Mouse (Mus musculus) midbrain, postnatal 0 days (tissue): ENCODE results near the gene Stoml1. TPM values are rescaled to one million over a fixed set of nuclear protein-coding genes. Genes with fewer than 3 reads are reported as not detected.

Experiments
- ATAC-seq: fragments of 200-750 bp; cut with Nextera tagmentation; 2 replicates; pipeline ENCODE4 v1.8.0; 2017; ENCODE audit warnings: moderate number of reproducible peaks, mild to moderate bottlenecking, moderate TSS enrichment, moderate library complexity; ENCODE audit not compliant: low FRiP score
- DNase-seq: peaks from one replicate; pipeline ENCODE4 v3.0.0-alpha.2; 2015; ENCODE audit warnings: low spot score
- H3K27ac ChIP-seq: fragments of 300-500 bp; sonication (generic); 2 replicates; pipeline ENCODE4 v1.5.1; 2014; ENCODE audit warnings: low read depth, mild to moderate bottlenecking, low read length, mixed read lengths
- H3K27me3 ChIP-seq: fragments of 300-500 bp; sonication (generic); 2 replicates; pipeline ENCODE4 v1.6.1; 2014; ENCODE audit warnings: low read length, control low read depth, mixed read lengths; ENCODE audit not compliant: insufficient read depth
- H3K36me3 ChIP-seq: fragments of 300-500 bp; sonication (generic); 2 replicates; pipeline ENCODE4 v1.6.1; 2014; ENCODE audit warnings: low read length, control low read depth, mixed read lengths; ENCODE audit not compliant: insufficient read depth
- H3K4me1 ChIP-seq: fragments of 300-500 bp; sonication (generic); 2 replicates; pipeline ENCODE4 v1.6.1; 2014; ENCODE audit warnings: mild to moderate bottlenecking, control low read depth, antibody characterized with exemption, low read length, mixed read lengths; ENCODE audit not compliant: insufficient read depth
- H3K4me2 ChIP-seq: fragments of 300-500 bp; sonication (generic); 2 replicates; pipeline ENCODE4 v1.6.1; 2014; ENCODE audit warnings: low read depth, mild to moderate bottlenecking, low read length, mixed read lengths; ENCODE audit not compliant: poor library complexity, severe bottlenecking
- H3K4me3 ChIP-seq: fragments of 300-500 bp; sonication (generic); 2 replicates; pipeline ENCODE4 v1.5.1; 2014; ENCODE audit warnings: low read depth, mild to moderate bottlenecking, low read length, moderate library complexity
- H3K9ac ChIP-seq: fragments of 300-500 bp; sonication (generic); replicated peaks from 2 replicates; pipeline ENCODE4 v1.6.1; 2014; ENCODE audit warnings: mild to moderate bottlenecking, low read length, moderate library complexity, mixed read lengths; ENCODE audit not compliant: poor library complexity, severe bottlenecking
- H3K9me3 ChIP-seq: fragments of 300-500 bp; sonication (generic); 2 replicates; pipeline ENCODE4 v1.6.1; 2016; ENCODE audit warnings: low read length, control low read depth
- CTCF ChIP-seq: IDR thresholded peaks from 2 replicates; pipeline ENCODE4 v1.5.1; 2016; ENCODE audit warnings: antibody characterized with exemption, mild to moderate bottlenecking
- WGBS: fragments of 180-500 bp; shearing (Covaris S2); extraction: QIAGEN DNeasy Blood & Tissue Kit; methylation state at CpG from one replicate; pipeline ENCODE4 v1.1.7; 2014; 5-methylcytosine and 5-hydroxymethylcytosine counted together
- microRNA-seq: library from miRNA; unstranded; fragments of <30 nt; microRNA quantifications from one replicate; pipeline ENCODE4, GENCODE M21; 2016; ENCODE audit warnings: borderline number of aligned reads
- polyA plus RNA-seq: library from polyadenylated mRNA; unstranded; fragments of >200 nt; fragmentation: Nextera tagmentation; extraction: Ambion mirVana; gene quantifications from 2 replicates; pipeline ENCODE4 v1.2.1, GENCODE M21; 2015
- total RNA-seq: library from RNA; depleted of rRNA; stranded (reverse); fragments of >200 nt; gene quantifications from 2 replicates; pipeline ENCODE4 v1.2.3, GENCODE M21; 2014; rRNA removed

Gene Stoml1
- total and polyA plus RNA-seq, 2 experiments from 2014 or later = 161 to 170 TPM

- no peak overlapping the region for H3K4me3 ChIP-seq
- no peak overlapping the region for H3K9ac ChIP-seq
- H3K36me3 ChIP-seq = no peaks in the 10 kb centered on the region
- ATAC-seq (no peak), DNase-seq (no peak)
- H3K27ac ChIP-seq = no peak overlapping the region
- no peaks in the 10 kb centered on the region for H3K9me3 ChIP-seq
- peaks cover 23% of the 10 kb centered on the region for H3K27me3 ChIP-seq
- H3K4me1 ChIP-seq = peaks cover 9% of the 10 kb centered on the region
- no peak overlapping the region for H3K4me2 ChIP-seq
- 74% methylated on average over 14 of the region's 14 CpGs for WGBS
- no peak for TF ChIP-seq CTCF
Measured at GRCm38 (mm10) chr9:58310043-58310660, 57.2 kb downstream of the Stoml1 start.

DNA sequence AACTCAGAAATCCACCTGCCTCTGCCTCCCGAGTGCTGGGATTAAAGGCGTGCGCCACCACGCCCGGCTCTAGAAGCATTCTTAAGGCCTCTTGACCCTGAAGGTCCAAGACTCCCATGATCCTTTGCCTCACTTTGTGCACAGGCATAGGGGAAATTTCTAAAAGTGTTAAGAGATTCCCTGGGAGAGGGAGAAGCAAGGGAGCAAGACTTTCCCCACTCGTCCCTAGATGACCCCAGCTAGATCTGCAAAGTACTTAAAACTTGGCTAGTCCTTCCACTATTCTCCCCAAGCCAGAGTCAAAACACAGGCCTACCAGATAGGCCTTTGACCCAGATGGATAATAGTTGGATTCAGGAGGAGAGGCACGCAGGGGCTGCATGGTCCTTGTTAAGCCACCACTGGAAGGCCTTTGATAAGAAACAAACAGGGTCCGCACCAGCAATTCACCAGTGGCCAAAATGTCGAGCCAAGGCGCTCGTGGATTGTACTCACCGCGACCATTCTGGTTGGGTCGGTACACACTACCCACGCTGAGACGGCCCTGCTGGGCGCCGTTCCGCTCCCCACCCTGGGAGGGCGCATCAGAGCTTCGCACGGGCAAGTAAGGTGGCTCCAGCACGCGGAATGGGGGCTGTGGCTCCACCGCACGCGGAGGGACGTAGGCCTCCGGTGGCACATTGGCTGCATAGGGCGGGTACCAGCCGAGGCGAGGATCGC lies 58.4 kb downstream of the Stoml1 start:
- Histone ChIP-seq H3K9me3 (no peaks in the 10 kb centered on the region), H3K9ac (no peak overlapping the region), H3K27ac (no peak overlapping the region), H3K4me3 (peak overlapping the region; percentile 33; the same call in 1 of the 2 replicates), H3K4me2 (peak overlapping the region; percentile 42), H3K4me1 (peaks cover 9% of the 10 kb centered on the region), H3K27me3 (peaks cover 23% of the 10 kb centered on the region), H3K36me3 (no peaks in the 10 kb centered on the region)
- ATAC-seq (no peak), DNase-seq (no peak)
- 58% methylated on average over 33 of the region's 33 CpGs for WGBS
- TF ChIP-seq CTCF = peak; percentile 25; the same call in 1 of the 2 replicates

Small RNA genes within 50 kb of the gene (microRNA-seq; reads per million reads assigned to microRNA genes)
- not detected for gene Mir6385

Other genes starting within 250 kb of the Stoml1 start
- gene Cyp11a1, start 246.8 kb upstream of the Stoml1 start, total RNA-seq = 0.22 and 1.3 TPM in 2 replicates
- gene Cyp11a1, start 246.8 kb upstream of the Stoml1 start, polyA plus RNA-seq = 1.3 and 1.5 TPM in 2 replicates
- gene Stra6, start 189.4 kb upstream of the Stoml1 start, total RNA-seq = 19.6 and 20.8 TPM in 2 replicates
- gene Stra6, start 189.4 kb upstream of the Stoml1 start, polyA plus RNA-seq = 8.8 and 9.2 TPM in 2 replicates
- 0.24 and 0.27 TPM in 2 replicates for gene Ccdc33, start 134.3 kb upstream of the Stoml1 start, total RNA-seq
- 1.1 and 1.4 TPM in 2 replicates for gene Ccdc33, start 134.3 kb upstream of the Stoml1 start, polyA plus RNA-seq
- 55.6 and 68.8 TPM in 2 replicates for gene Islr, start 48.9 kb upstream of the Stoml1 start, total RNA-seq
- gene Islr, start 48.9 kb upstream of the Stoml1 start, polyA plus RNA-seq = 32.5 and 36.5 TPM in 2 replicates
- 233 and 267 TPM in 2 replicates for gene Islr2, start 48.8 kb upstream of the Stoml1 start, total RNA-seq
- gene Islr2, start 48.8 kb upstream of the Stoml1 start, polyA plus RNA-seq = 16.7 and 18.1 TPM in 2 replicates
- gene Pml, start 3.4 kb upstream of the Stoml1 start, total RNA-seq = 5.6 and 9.0 TPM in 2 replicates
- 2.9 and 3.2 TPM in 2 replicates for gene Pml, start 3.4 kb upstream of the Stoml1 start, polyA plus RNA-seq
- 5.9 and 10.6 TPM in 2 replicates for gene Loxl1, start 60.0 kb downstream of the Stoml1 start, total RNA-seq
- gene Loxl1, start 60.0 kb downstream of the Stoml1 start, polyA plus RNA-seq = 6.6 and 7.0 TPM in 2 replicates
- gene Tbc1d21, start 117.3 kb downstream of the Stoml1 start, total RNA-seq = not detected in 2 replicates
- gene Tbc1d21, start 117.3 kb downstream of the Stoml1 start, polyA plus RNA-seq = not detected in 2 replicates
- 118 and 131 TPM in 2 replicates for gene Insyn1, start 235.4 kb downstream of the Stoml1 start, total RNA-seq
- 7.2 and 9.0 TPM in 2 replicates for gene Insyn1, start 235.4 kb downstream of the Stoml1 start, polyA plus RNA-seq